Mouse (Mus musculus): ENCODE measurements around the gene Gm49320. TPM values are rescaled to one million over a fixed set of nuclear protein-coding genes. Genes with fewer than 3 reads are reported as not detected.
A peak's percentile ranks its signal among the peaks of the same experiment; 100 is the strongest.
"Not testable (repeated sequence)": the region's sequence is repeated elsewhere in the genome, so short reads cannot be mapped to it uniquely, and the experiment has no call there.

Gene Gm49320
- total RNA-seq, 4 experiments from 2014 or later = 1.0 to 7.5 (median 3.6) TPM

GRCm38 (mm10) chr8:4226739-4227347 is 11.8 kb upstream of the Gm49320 start, which contains the start of gene Lrrc8e:
Gene Lrrc8e, plus strand, starts transcription at chr8:4226827.
- DNase-seq = peak; percentile 62

GRCm38 (mm10) chr8:4227919-4228318 is 10.7 kb upstream of the Gm49320 start:
- no peak for DNase-seq

- DNase-seq = peak; percentile 6
Measured at GRCm38 (mm10) chr8:4229784-4230183, 8.9 kb upstream of the Gm49320 start.

GRCm38 (mm10) chr8:4230612-4231351 is 7.9 kb upstream of the Gm49320 start:
- DNase-seq = peak; percentile 14

DNA sequence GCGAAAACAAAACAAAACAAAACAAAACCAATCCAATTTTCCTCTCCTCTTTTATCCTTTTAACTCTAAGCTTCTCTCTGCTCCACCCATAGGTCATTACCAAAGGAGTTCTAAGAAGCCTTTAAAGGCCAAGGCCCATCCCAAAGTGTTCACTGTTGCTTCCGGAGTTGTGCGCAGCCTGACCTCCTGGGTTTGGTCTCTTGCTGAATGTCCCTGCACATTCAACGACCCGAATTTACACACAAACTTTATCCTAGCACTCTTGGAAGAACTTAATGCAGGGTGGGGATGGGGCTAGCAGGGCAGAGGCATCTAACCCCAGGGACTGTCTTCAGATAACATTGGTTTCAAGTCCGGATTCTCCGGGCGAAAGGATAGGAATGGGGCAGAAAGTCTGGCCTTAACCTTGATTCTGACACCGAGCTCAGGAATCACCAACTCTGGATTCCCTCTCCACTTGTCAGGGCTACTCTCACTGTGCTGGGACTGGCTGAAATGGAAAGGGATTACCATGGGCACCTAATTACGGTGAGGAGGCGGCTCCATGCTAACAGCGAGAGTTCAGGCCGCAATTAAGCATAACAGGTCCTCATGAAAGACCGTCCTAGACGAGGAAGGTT is 741 bp upstream of the Gm49320 start:
- DNase-seq = peak; percentile 62

GRCm38 (mm10) chr8:4239193-4239890 is 677 bp downstream of the Gm49320 start:
- DNase-seq = no peak

DNA sequence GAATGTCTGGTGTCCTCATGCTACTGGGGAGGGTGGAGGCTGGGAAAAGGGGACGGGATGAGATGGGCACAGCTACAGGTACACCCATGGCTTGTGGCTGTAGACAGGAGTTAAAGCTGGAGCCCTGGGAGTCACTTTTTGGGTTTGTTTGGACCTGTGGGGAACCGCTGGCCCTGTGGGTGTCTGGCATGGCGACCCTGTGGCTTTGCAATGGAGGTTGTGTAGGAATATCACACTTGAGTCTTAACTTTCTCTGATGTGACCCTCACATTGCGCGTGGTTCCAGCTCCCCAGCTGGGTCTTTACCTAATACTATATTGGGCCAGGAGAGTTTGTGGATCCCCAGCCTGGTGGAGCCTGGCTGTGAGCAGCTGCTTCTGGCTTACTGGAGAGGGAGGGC is 6.4 kb downstream of the Gm49320 start:
- DNase-seq = no peak

DNA sequence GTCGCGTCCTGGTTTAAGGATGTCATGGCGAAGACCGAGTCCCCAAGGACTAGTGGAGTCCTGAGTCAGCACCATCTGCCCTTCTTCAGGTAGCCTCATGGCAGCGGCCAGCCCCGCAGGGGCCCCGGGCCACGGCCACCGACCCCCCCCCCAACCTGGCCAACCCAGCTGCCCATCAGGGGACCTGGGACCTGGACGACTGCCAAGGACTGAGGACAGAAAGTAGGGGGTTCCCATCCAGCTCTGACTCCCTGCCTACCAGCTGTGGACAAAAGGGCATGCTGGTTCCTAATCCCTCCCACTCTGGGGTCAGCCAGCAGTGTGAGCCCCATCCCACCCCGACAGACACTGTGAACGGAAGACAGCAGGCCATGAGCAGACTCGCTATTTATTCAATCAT is 7.1 kb downstream of the Gm49320 start:
- no peak for DNase-seq

GRCm38 (mm10) chr8:4247241-4247640 is 8.6 kb downstream of the Gm49320 start:
- DNase-seq = no peak

GRCm38 (mm10) chr8:4247951-4248540 is 9.4 kb downstream of the Gm49320 start, which contains the start of gene Tgfbr3l:
Gene Tgfbr3l, plus strand, starts transcription at chr8:4248214.
- no peak for DNase-seq

- no peak for DNase-seq
Measured at GRCm38 (mm10) chr8:4249213-4249612, 10.5 kb downstream of the Gm49320 start.

DNA sequence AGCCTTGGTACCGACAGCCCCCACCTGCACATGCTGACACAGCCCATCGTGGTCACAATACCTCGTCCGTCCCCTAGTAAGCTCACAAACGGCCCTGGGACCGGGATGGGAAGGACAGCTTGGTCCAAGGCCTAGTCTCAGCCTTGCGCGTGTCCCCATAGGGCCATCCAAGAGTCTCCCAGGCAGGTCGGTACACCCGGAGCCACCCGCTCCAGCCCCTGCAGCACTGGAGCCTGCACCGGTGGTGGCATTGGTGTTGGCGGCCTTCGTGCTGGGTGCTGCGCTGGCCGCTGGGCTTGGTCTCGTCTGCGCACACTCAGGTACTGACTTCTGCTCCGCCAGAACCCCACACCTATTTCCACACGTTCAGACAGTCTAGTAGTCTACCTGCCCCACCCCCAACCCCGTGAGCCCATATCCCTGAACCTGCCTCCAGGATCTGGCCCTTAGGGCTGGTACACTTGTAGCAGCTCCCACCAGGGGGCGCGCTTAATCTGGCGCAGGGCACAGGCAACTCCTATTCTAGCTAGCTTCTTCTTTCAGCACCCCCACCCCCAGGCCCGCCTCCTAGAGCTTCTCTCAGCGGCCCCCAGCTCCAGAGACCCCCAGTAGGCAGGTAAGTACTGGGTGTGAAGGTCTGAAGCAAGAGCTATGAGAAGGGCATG is 11.8 kb downstream of the Gm49320 start:
- peak; percentile 76 for DNase-seq

DNA sequence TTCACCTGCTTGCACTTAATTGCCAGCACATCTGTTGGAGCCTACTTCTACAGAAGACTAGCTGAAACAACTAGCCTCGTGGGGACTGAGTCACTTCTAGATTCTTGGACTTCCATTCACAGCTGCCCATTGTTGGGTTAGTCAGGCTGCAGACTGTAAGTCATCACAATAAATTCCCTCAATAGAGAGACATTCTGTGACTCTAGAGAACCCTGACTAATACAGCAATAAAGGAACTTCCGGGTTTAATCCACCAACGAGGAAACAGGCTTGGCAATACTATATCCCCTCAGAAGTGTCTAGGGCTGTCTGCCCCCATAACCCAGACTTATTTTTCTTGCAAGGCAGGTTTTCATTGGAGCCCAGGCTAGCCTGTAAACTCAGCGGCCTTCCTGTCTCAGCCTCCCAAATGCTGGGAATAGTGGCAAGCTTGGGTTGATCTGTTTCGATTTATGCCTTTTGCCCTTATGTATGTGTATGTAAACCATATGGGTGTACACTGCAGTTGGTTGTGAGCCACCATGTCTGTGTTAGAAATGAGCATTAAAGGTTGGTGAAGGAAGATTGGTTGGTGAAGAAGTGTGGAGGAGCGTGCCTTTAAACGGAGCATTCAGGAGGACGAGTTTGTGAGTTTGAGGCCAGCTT is 13.6 kb downstream of the Gm49320 start:
- DNase-seq = no peak

DNA sequence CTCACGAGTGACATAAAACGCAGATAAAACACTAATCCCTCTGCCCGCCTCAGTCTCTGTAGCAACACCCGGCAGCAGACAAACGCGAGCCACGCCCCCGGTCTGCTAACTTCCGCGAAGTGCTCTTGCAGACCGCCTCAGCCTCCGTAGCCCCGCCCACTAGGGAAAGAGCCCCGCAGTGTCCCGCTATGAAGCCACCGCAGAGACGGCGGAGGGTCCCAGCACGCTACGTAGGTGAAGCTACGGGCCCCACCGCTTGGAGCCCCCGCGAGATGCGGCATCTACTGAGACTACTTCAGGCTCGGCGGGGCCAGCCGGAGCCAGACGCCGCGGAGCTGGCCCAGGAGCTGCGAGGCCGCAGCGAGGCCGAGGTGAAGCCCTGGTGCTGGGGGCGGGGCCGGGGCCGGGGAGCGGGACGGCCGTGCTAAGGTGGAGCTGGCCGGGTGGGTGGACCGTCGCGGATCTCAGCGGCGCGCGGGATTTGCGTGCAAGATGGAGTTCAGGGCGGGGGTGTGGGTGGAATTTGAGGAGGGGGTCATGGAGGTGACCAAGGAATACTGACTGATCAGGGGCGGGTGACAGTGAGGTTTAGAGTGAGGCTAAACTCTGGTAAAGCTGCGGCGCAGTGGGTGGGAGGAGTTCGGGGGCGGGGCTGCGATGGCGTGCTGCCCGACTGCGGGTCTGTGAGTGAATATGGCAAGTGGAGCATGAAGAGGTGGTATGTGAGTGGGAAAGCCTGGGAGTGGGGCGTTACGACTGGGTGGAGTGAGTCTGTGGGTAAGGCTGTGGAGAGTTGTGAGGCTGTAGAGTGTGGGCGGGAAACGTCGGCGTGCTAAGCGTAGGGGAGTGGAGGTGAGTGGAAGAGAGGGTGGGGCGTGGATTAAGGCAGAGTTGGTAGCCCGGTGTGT is 14.5 kb downstream of the Gm49320 start, which contains the start of gene Snapc2:
Gene Snapc2 (plus strand): TSS at position 147 of the 908 bp plus-strand sequence.
- peak; percentile 93 for DNase-seq

DNA sequence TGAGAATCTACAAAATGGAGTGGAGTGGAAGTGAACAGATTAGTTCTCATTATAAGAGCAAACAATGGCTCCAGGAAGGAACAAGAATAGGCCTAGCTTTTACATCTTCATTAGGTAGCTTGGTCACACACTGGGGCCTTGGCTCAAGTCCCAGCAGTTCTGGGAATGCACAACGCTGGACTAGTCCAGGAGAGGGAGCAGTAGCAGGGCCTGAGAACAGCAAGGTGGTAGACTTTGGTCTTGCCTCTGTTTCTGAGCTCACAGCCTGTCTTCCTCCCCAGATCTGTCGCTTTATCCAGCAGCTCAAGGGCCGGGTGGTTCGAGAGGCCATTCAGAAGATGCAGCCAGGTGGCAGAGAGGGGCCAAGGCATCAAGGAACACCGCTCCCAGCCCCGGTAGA is 15.3 kb downstream of the Gm49320 start:
- DNase-seq = no peak

DNA sequence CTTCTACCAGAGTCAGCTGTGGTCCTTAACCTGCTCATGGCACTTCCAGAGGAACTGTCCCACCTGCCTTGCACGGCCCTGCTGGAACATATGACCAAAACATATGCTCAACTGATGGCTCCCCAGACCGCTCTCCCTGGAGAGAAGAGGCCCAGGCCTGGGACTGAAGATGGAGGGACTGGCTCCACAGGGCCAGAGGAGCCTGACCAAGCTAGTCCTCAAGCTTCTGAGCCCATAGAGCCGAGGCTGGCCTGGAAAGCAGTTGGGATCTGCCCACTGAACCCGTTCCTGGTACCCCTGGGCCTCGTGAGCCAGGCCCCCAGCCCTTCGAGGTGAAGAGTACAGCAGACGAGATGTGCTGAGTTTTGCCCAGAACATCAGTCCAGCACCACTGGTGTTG is 16.8 kb downstream of the Gm49320 start:
- DNase-seq = not testable (repeated sequence)

DNA sequence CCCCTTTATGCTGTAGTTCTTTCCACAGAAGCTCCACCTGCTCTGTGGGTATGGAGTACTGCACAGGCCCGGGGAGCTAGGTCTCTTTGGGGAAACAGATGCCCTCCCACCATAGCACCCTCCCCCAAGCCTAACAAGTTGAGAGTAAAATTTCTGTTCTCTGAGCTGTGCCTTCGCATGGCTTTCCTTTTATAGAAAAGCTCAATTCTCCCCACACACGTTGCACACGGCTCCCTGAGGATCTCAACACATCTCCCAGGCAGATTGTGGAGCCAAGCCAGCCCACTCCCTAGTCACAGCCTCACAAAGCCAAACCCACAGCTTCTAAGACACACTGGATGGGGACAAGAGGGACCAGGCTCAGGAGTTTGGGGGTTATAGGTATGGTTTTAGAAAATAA is 18.2 kb downstream of the Gm49320 start:
- DNase-seq = no peak

DNA sequence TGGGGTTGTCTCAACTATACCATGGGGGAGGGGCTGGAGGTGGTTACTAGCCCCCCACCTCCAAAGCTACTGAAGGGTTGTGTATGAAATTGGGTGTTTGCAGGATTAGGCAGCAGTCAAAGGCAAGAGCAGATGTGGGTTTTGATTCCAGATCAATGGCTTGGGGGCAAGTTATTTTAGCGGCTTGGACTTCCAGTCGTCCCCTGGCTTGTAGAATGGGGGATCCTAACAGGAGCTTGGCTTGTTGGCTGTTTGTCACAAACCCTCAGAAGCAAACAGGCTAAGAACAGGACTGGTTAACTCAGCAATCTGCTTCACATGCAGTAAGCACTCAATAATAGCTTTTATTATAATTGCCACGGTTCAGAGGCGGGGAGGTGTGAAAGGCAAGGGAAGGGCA is 18.7 kb downstream of the Gm49320 start:
- no peak for DNase-seq

GRCm38 (mm10) chr8:4258233-4258632 is 19.6 kb downstream of the Gm49320 start:
- DNase-seq = no peak

- no peak for DNase-seq
Measured at GRCm38 (mm10) chr8:4258678-4259077, 20.0 kb downstream of the Gm49320 start.

All from adrenal gland, adult 8-10 months (tissue).